Mouse (Mus musculus) intestine, postnatal 0 days (tissue): ENCODE measurements around the gene Clpb. TPM values are rescaled to one million over a fixed set of nuclear protein-coding genes. Genes with fewer than 3 reads are reported as not detected.

Experiments used
- ATAC-seq: fragments of 200-750 bp; cut with Nextera tagmentation; 2 replicates; pipeline ENCODE4 v1.8.0; 2017; ENCODE audit warnings: mild to moderate bottlenecking, moderate TSS enrichment, moderate library complexity
- H3K27ac ChIP-seq: fragments of 300-500 bp; sonication (generic); 2 replicates; pipeline ENCODE4 v1.5.1; 2014; ENCODE audit warnings: mild to moderate bottlenecking, low read depth, low read length, moderate library complexity
- H3K27me3 ChIP-seq: fragments of 300-500 bp; sonication (generic); replicated peaks from 2 replicates; pipeline ENCODE4 v1.6.1; 2014; ENCODE audit warnings: low read length, mixed read lengths; ENCODE audit not compliant: control insufficient read depth, insufficient read depth
- H3K36me3 ChIP-seq: fragments of 300-500 bp; sonication (generic); 2 replicates; pipeline ENCODE4 v1.6.1; 2014; ENCODE audit warnings: mild to moderate bottlenecking, moderate library complexity; ENCODE audit not compliant: control insufficient read depth, insufficient read depth
- H3K4me1 ChIP-seq: fragments of 300-500 bp; sonication (generic); replicated peaks from 2 replicates; pipeline ENCODE4 v1.6.1; 2014; ENCODE audit warnings: antibody characterized with exemption, low read length, mixed read lengths; ENCODE audit not compliant: control insufficient read depth, insufficient read depth
- H3K4me2 ChIP-seq: fragments of 300-500 bp; sonication (generic); replicated peaks from 2 replicates; pipeline ENCODE4 v1.6.1; 2014; ENCODE audit warnings: low read depth, mild to moderate bottlenecking, moderate library complexity
- H3K4me3 ChIP-seq: fragments of 300-500 bp; sonication (generic); 2 replicates; pipeline ENCODE4 v1.5.1; 2014; ENCODE audit warnings: low read depth, low read length
- H3K9ac ChIP-seq: fragments of 300-500 bp; sonication (generic); 2 replicates; pipeline ENCODE4 v1.6.1; 2014; ENCODE audit warnings: mild to moderate bottlenecking, low read depth, low read length
- H3K9me3 ChIP-seq: fragments of 300-500 bp; sonication (generic); 2 replicates; pipeline ENCODE4 v1.6.1; 2016; ENCODE audit warnings: mixed run types; ENCODE audit not compliant: control insufficient read depth
- CTCF ChIP-seq: sonication (generic); IDR thresholded peaks from 2 replicates; pipeline ENCODE4 v1.5.1; 2016; ENCODE audit warnings: low read depth, mild to moderate bottlenecking, control low read depth, antibody characterized with exemption, moderate library complexity
- WGBS: fragments of 180-500 bp; shearing (Covaris S2); extraction: QIAGEN DNeasy Blood & Tissue Kit; methylation state at CpG from one replicate; pipeline ENCODE4 v1.1.7; 2014; 5-methylcytosine and 5-hydroxymethylcytosine counted together
- polyA plus RNA-seq: library from polyadenylated mRNA; unstranded; fragments of >200 nt; fragmentation: Nextera tagmentation; extraction: Ambion mirVana; gene quantifications from 2 replicates; pipeline ENCODE4 v1.2.1, GENCODE M21; 2015

Gene Clpb
- polyA plus RNA-seq, 1 experiment from 2014 or later, result 14.9 TPM

- Histone ChIP-seq H3K9ac (no peak overlapping the region), H3K4me2 (no peak overlapping the region), H3K4me3 (no peak overlapping the region), H3K36me3 (peaks cover 7% of the 10 kb centered on the region; the same call in 1 of the 2 replicates), H3K27me3 (no peaks in the 10 kb centered on the region), H3K27ac (no peak overlapping the region), H3K4me1 (no peaks in the 10 kb centered on the region), H3K9me3 (no peaks in the 10 kb centered on the region)
- ATAC-seq, result no peak
- 61% methylated on average over 6 of the region's 6 CpGs for WGBS
- no peak for TF ChIP-seq CTCF
Observed at GRCm38 (mm10) chr7:101844186-101844585, 180.8 kb downstream of the Clpb start.

Other genes starting within 250 kb of the Clpb start
- 11.1 and 11.2 TPM in 2 replicates for gene Pde2a, start 241.9 kb upstream of the Clpb start, polyA plus RNA-seq
- 0.24 and 0.56 TPM in 2 replicates for gene Art2b, start 78.0 kb upstream of the Clpb start, polyA plus RNA-seq
- 2.7 and 3.2 TPM in 2 replicates for gene Phox2a, start 154.7 kb downstream of the Clpb start, polyA plus RNA-seq
- 18.2 and 25.8 TPM in 2 replicates for gene Inppl1, start 174.6 kb downstream of the Clpb start, polyA plus RNA-seq
- 1.1 and 1.2 TPM in 2 replicates for gene Folr2, start 193.6 kb downstream of the Clpb start, polyA plus RNA-seq
- gene Anapc15, start 200.1 kb downstream of the Clpb start, polyA plus RNA-seq, result 56.2 and 58.1 TPM in 2 replicates
- gene Folr1, start 207.2 kb downstream of the Clpb start, polyA plus RNA-seq, result 521 and 623 TPM in 2 replicates
- gene Lamtor1, start 242.3 kb downstream of the Clpb start, polyA plus RNA-seq, result 179 TPM in 2 replicates
- 0.20 and 0.25 TPM in 2 replicates for gene Tomt, start 242.7 kb downstream of the Clpb start, polyA plus RNA-seq